Mouse (Mus musculus) right cerebral cortex, postnatal 4 days (tissue): ENCODE measurements around the gene Snx9.

Experiments
- DNase-seq: peaks from one replicate; pipeline ENCODE4 v3.0.0-alpha.2; 2022

The Snx9 gene

DNA sequence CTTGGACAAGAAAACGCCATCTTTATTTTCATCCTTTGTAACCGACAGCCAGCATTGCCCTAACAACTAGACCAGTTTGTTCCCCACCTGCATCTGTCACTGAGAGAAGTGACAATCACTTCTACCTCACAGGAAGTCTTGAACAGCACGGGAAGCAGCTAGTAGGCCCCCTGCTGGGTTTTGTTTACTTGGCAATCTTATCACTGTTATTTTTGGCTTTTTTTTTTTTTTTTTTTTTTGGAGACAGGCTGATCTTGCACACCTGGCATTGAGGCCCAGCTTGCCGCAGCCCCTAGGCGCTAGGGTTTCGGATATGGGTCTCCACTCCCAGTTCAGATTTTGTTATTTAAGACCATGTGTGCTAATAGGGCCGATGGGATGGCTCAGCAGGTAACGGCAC, 132.4 kb downstream of the Snx9 start:
- DNase-seq: no peak

DNA sequence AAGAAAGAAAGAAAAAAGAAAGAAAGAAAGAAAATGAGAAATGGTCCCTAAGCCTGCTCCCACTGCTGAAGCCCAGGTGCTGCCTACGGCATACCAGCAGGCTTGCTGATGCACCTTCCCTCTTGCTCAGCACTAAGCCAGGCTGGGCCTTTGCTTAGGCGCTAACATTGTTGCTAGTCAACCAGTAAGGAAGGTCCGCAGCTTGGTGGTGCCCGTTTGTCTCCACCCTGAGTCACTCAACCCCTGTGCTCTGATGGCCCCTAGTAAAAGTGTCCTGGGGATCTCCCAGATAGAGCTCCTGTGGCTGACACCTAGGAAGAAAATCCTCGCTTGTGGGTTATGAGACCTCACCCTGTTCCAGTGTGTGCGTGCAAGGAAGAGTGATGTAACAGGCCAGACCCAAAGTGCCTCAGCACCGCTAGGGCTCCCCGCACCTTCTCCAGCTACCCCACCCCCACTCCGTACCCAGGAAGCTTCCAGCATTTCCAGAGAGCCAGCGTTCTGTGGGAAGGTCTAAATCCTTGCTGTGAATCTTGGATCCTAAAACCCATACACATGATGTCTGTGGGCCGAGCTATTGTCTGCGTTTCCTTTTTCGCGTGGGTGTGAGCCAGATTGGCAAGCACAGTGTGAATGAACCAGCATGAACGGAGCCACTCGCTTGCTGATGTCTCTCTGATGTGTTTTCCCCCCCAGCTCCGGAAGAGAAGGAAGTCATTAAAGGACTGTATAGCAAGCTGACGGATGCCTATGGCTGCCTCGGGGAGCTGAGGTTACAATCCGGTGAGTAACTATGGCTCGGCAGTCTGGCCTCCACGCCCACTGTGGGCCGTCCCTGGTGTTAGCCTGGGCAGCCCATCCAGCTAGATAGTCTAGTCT, 134.2 kb downstream of the Snx9 start:
- DNase-seq: peak; percentile 25

DNA sequence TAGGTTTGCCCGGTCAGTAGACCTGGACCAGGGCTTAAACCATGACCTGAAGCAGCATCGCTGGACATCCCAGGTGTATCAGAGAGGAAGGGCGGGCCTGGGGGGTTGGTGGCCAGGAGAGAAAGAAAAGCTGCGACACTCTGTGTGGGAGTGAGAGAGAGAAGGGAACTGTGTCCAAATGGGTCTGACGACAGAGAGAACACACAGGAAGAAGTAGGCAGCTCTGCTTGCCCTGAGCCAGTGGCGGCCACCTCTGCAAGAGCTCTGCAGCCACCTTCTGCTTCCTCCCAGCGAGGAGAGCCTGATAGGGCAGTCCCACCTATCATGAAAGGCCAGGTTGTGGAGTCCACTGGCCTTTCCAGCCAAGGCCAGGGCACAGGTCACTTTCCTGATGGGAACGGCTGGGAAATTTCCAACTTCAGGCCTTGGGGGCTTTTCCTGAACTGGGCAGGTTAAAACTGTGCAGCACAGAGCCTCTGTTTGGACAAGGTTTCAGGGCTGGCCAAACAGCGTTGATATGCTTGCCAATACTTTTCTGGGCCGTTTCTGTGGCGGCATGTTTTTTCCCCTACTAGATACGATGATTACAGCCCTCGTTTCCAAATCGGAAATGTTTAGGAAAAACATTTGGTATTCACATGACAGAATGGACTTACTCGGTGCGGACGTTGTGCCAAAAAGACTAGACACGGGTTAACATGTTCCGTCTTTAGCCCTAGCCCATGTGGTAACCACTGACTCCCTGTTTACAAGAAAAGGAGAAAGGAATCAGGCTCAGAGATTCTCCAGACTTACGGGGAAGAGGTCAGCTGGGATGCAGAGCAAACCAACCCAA, 135.3 kb downstream of the Snx9 start:
- no peak for DNase-seq

DNA sequence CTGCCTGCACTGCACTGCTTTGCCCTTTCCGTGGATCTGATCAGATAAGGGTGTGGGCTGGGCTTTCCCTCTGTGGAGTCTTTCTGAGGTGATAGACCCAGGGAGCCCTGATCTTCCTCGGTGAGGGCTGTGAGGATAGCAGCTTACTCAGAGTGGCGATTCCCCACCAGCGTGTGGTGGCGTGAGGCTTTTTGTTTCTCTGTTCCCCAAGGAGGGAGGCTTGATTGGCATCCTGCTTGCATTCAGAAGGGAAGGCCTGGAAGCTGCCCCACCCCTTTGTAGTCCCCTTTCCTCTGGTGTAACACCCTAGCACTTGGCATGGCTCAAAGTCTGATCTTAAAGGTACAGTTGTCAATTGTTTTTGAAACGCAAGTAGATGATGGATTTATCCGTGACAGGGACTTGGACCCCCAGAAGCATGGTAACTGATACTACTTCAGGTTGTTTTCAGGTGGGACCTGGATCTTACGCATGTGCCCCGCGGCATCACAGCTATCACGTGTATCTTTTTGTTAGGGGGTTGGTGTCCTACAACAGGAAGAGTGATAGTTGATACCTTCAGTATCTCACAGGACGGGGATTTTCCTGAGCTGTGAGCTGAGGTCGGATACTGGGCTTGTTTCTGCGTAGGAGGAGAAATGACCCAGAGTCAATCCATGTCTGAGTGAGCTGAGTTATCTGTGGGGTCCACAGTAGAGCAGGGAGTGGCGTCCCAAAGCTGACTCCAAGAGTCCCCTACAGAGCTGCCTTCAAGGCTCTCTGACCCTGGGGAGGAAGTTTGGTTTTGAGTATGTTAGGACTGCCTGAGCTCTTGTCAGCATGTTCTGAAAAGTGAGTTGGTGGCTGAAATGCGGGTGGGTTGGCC, 136.2 kb downstream of the Snx9 start:
- no peak for DNase-seq

DNA sequence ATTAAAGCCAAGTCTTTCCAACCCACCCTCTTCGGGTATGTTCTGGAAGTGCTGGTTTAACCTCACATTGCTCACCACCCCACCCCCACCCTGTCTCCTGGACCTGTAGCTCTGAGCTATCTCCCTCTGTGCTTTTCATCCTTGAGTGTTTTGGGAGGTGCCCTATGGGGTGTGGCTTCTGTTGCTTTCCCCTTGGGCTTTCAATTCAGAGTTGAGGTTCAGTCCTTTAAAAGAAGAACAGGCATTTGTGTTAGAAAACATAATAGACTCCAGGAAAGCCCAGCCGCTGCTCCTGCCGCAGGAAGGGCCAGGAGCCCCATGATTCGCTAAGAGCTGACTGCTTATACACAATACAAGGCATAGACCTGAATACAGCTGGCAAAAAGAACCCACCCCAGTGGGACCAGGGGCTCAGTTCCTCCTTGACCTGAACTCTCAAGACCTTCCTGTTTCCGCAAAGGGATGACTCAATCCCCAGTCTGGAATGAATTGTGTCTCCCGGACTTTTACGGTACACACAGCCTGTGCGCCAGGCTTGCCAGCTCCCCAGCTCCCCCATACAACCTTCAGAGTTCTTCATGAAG, 136.9 kb downstream of the Snx9 start:
- no peak for DNase-seq

DNA sequence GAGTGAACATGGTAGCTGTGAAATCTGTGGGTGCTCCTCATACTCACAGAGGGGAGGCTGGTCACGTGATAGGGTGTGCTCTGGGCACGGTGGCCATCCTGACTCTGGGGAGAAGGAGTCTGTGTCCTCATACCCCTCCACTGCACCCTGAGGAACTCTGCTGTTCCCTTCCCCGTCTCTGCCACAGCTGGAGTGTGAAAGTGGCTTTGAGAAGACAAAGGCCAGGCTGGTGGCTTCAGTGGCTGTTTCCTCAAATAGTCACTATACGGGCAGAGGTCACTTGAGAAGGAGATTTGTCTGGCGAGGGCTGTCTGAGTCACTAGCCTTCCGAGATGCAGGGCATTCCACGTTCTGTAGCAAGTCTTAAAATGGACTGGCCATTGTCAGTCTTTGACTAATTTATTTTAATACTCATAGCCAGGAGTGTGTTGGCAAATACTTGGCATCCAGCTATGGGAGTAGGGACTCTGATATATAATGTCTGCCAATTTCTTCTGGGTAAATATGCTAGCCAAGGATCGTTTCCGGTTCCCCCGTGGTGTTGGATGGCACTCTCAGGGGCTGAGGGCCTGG, 137.5 kb downstream of the Snx9 start:
- no peak for DNase-seq

DNA sequence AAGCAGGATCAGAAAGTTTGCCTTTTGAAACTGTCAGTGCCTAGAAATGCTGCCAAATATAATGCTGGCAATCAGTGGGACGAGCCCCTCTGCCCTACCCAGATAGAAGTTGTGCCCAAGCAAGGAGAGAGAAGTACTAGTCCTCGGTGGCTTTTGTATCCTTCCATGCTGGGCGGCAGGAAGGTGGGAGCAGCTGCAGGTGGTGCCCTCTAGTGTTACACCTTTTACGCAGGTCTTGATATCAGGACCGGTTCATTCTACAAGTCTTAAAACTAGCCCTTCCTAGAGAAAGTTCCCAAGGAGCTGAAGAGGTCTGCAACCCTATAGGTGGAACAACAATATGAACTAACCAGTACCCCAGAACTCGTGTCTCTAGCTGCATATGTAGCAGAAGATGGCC, 139.7 kb downstream of the Snx9 start:
- DNase-seq: no peak
